Mouse (Mus musculus) CH12F3 (cell line): Measurements from ENCODE around the gene Tns1.

ENCODE experiments used
- in situ Hi-C: fragments of 300-500 bp; cut with MboI; formaldehyde crosslinking; loops from 2 replicates; pipeline ENCODE4 v1.14.3; 2020; ENCODE audit warnings: low sequenced_read_pairs

Tns1 gene

DNA sequence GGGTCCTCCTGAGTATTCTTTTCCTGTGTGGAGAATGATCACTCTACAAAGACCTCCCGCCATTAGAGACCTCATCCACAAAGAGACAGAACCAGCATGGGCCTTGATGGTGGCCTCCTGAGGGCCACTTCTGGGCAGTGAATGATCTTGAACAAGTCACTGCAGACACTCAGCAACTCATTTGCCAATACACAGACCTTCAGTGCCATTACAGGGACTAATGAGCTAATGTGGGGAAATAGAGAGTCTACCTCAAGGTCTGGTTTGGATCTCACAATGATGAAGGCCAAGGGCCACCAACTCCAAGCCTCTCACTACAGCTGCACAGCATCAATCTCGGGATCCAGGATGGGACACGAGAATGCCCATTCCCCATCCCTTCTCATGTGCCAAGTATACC lies 127.6 kb downstream of the Tns1 start:
- in situ Hi-C loops = loop anchor here (5.0 to 10.0 kb wide), 2 partner anchors 78 to 94 kb away; no protein-coding TSS in a partner anchor

DNA sequence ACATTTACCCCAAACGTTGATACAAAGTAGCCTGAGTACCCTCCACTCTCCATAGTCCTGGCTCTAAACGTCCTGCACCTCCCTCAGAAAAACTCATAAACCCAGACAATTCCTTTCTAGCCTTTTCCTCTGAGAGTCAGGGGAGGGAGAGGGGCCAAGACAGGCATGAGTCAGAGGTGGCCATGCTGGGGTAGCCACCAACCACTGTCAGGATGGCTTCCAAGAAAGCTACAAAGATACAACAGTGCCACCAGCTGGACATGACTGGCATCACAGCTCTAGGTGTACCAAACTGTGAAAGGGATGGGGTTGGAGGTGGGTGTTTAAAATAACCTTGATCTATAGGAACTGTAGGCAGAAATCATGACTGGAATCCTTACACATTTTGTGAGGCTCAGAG lies 128.0 kb downstream of the Tns1 start:
- in situ Hi-C loops = loop anchor here (5.0 to 10.0 kb wide), 2 partner anchors 79 to 94 kb away; no protein-coding TSS in a partner anchor

DNA sequence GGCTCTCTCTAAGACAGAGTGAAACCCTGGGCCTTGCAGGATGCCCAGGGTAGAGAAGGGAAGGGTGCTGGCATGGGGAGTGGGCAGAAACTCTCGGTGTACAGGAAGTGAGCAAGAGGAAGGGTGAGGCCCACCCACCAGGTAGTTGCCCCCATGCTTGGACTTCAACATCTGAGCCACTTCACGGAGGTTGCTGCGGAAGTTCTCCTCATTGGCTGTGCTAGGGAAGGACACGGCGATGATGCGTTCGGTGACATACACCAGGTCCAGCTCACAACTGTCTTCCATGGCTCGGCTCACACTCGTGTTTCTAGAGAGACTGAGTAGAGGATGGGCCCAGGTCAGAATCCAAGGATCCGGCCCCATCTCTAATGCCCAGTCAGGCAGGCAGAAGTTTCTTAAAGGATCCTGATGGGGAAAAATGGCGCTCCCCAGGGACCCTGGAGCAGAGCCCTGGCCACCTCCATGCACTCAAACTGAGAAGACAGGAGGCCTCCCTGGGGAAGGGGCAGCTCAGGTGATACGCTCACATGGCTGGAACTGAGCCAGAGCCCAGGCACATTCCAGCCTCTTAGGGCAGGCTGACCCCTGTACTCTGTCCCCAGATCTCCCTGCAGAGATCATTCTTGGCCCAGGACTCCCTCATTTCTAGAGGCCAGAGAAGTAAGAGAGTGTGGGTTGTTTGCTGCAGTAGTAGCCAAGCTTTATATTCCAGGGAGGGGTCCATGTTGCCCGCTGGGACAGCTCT lies 129.0 kb downstream of the Tns1 start:
- in situ Hi-C loops = loop anchor here (5.0 to 10.0 kb wide), 2 partner anchors 80 to 93 kb away; no protein-coding TSS in a partner anchor

DNA sequence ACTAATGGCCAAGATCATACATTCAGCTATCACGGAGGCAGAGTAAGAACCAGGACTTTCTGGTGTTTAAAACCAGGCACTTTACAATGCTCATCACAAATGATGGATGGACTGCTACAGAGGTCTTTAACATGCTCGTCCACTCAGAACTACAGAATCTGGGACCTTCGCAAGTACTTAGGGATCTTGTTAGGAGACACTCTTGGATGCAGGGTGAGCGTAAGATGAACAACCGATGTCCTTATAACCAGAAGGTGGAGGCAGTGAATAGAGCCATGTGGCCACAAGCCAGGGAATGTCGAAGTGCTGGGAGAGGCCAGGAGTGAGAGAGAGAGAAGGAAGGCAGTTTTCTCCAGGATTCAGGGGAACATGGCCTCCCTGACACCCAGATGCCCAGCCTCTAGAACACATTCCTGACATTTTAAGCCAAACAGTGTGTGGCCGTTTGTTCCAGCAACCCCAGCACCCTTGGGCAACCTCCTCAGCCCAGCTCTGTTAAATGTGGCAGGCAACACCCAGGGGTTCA lies 130.3 kb downstream of the Tns1 start:
- in situ Hi-C loops = loop anchor here (10.0 kb wide), 1 partner anchor 81 kb away; no protein-coding TSS in a partner anchor

DNA sequence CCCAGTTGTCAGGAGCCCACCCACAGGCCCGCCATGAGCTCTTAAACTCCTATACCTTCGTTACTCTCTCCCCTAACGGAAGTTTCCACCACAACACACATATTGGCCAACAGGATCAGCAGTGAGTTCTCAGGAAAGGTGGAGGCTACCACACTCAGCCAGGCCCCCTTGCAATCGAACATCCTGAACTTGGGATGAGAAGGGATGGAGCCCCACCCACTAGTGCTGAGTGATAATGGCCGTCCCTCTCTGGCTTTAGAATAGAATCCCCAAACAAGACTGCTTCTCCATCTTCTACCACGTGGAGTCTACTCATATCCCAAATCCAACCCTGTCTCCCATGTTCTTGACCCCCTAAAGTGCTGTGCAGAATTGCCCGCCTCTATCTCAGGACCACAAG lies 131.0 kb downstream of the Tns1 start:
- in situ Hi-C loops = loop anchor here (10.0 kb wide), 1 partner anchor 82 kb away; no protein-coding TSS in a partner anchor

DNA sequence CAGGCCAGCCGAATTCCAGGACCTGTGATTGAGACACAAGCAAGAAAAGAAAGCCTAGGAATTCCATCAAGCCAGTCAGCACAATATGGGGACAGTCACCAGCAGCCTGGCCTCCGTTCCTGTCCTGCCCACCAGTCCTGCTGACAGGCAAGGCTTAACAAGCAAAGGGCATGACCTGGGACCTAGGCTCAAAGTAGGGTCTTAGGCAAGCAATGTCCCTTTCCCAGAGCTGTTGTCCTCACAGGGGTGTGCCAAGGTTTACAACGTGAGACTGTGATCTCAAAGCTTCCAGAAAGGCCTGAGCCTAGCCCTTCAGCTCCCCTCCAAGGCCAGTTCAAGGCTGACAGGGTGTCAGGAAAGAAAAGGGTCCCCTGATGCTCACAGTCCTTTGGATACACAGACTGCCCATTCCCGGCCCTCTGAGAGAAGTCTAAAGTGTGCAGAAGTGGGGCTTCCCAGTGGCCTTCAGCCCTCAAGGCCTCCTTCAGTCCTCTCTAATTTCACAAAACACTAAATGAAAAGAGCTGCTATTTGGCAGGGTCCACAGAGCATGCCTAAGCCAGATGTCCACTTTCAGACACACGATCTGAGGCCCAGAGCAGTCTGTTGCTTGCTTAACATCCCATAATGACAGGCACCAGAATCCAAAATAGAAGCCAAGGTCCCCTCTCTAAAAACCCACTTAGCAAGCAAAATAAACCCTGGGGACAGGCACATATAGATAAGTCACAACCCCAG lies 131.9 kb downstream of the Tns1 start:
- in situ Hi-C loops = loop anchor here (10.0 kb wide), 1 partner anchor 82 kb away; no protein-coding TSS in a partner anchor

DNA sequence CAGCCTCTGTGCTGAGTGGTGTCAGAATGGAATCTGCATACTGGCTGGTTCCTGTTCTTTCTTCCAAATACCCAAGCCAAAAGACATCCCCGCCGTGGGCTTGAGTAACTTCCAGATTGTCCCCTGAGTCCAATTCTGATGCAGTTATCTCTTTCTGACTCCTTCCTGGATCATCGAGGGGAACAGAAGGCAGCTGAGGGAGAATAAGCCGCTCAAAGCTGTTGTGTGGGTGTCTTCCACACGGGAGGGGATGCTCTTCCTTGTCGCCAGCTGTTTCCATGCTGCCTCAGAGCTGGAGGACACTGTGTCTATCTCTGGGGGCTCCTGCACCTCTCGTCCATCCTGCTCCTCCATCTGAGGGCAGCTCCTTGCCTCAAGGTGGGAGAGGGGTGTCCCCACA lies 133.0 kb downstream of the Tns1 start:
- in situ Hi-C loops = loop anchor here (10.0 kb wide), 1 partner anchor 84 kb away; no protein-coding TSS in a partner anchor

DNA sequence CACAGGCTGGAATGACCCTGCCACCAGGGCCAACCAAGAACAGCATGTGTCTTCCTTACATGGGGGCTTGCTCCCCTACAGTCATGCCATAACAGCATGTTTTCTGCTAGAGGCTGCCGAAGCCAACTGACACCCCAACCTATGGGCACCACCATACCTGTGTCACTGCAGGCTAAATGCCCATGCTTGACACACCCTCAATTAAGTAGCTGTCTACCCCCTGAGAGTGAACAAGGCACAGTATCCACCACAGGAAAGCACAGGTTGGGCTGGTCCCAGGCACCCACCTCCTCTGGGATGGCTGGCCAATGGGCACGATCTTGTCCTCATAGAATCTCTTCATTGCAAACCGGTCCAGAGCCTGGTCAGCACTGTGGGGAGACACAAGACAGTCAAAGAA lies 134.2 kb downstream of the Tns1 start:
- in situ Hi-C loops = loop anchor here (10.0 kb wide), 1 partner anchor 85 kb away; no protein-coding TSS in a partner anchor

DNA sequence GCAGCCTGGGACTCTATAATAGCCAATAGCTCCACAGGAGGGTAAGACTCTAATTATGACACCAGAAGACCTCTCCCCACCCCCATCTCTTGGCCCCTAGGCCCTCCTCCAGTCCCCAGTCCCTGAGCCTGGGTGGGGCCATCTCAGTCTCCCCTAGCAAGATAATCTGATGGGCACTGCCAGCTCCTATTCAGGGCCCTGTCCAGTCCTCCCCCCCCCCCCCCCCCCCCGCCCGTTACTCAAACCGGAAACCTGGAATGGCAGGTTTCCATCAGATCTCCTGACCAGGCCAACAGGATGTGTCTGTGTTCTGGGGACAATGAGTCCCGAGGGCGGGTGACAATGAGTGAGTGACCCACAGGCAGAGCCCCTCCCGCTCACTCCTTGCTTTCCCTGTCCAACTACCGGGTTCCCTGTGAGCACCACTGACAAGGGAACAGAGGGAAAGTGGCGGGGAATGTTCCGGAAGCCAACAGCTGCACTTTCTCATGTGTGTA lies 136.5 kb downstream of the Tns1 start:
- in situ Hi-C loops = no loop called here

DNA sequence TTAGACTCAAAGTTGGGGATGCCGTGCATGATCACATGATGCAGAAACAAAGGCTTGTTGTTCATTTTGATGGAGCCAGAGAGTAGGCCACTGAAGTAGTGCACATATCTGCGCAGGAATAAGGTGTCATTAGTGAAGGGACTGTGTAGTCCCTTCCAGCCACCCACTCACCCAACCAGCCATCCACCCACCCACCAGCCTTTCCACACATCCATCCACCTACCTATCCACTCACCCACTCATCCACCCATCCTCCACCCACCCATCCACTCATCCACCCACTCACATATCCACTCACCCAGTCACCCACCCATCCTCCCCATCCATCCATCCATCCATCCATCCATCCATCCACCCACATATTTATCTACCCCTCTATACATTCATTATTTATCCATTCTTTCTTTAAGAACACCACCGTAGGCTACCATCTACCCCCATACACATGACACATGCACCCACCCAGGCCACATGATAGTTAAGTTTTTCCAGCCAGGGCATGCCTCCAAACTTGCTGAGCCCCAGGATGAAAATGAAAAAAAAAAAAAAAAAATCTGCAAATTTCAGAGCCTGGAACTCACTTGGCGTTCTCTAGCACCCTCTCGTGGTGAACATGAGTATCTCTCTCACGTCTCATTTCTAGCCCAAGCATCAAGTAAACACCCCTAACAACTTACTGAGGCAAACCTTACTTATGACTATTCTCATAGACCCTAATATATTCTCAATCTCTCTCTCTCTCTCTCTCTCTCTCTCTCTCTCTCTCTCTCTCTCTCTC lies 137.8 kb downstream of the Tns1 start:
- in situ Hi-C loops = no loop called here

DNA sequence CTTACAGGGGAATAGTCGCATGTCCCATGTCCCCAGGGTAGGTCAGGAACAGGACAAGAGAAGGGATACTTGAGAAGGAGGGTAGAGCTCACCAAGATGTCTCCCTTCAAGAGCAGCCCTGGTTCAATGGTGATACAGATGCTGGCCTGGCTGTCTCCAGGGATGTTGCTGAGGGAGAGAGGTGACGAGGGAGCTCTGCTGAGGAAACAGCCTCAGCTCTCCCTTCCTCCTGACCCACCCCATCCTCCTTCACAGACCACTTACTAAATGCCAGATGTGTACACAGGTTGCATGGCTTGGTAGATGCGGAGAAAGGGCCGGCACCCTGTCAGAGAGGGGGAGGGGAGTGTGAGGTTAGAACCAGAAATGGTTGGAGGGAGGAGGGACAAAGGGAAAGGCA lies 138.6 kb downstream of the Tns1 start:
- in situ Hi-C loops = no loop called here

DNA sequence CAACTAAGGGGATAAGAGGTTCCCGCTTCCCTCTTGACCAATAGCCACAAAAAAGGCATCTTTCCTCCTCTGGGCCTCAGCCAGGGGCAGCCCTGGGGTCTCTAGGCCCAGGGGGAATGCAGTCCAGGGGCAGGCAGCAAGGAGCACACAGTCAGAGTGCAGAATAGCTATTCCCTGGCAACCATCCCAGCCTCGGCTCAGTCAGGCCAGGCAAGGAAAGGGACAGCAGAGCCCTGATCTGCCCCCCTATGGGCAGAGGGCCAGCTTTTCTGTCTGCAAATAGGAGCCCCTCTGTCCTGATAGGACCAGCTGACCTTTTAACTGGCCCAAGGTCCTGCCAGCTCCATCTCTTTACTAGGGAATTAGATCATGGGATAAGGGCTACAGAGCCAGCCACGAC lies 145.0 kb downstream of the Tns1 start:
- in situ Hi-C loops = loop anchor here (10.0 kb wide), 1 partner anchor 54 kb away; no protein-coding TSS in a partner anchor

DNA sequence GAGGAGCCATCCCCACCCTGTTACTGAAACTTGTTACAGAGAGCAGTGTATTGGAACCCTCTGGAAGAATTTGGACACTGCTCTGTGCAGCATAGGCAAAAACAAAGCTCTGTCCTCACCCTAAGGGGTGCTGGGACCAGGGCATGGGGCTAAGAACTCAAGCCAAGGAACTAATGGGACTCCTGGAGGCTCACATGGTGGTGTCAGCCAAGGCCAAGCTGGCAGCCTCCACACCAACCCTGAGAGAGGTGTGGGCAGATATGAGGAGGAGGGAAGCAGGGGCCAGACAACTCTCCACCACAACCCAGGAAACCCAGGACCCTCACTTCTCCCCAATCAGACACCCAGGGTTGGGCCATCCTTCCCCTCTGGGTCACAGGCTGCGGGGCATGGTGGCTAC lies 145.7 kb downstream of the Tns1 start:
- in situ Hi-C loops = loop anchor here (10.0 kb wide), 1 partner anchor 54 kb away; no protein-coding TSS in a partner anchor

DNA sequence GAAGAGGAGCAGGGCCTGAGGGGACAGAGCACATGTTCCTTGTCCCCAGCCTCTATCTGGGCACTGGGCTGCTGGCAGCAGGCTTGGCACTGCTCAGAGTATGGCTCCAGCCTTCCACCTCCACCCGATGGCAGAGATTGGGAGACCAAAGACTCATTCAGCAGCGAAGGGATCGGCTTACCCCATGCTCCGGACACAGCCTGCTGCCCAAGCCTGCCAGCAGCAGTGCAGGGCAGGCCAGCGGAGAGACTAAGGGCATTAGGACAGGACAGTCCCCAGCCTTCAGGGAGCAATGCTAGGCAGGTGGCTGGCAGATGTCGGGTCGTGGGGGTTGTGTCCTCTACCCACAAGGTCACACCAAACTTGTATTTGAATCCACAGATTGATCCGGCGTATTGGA lies 150.3 kb downstream of the Tns1 start:
- in situ Hi-C loops = loop anchor here (10.0 kb wide), 1 partner anchor 49 kb away; no protein-coding TSS in a partner anchor

DNA sequence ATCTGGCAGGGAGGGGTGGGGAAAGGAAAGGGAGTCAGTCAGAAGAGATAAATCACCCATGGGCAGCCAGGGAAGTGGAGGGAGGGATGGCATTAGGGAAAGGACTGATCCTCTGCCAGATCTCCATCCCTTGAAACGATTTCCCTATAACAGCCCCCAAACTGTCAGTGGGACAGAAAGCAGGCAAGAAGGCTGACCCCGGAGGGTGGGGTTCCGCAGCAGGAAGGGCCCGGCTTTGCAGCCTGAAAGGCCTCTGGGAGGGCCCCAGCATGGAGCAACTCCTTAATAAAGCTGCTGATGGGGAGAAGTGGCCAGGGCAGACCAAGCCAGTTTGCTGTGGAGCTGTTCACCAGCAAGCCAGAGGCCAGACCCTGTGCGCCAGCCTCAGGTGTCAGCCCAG lies 151.5 kb downstream of the Tns1 start:
- in situ Hi-C loops = loop anchor here (10.0 kb wide), 1 partner anchor 48 kb away; no protein-coding TSS in a partner anchor

DNA sequence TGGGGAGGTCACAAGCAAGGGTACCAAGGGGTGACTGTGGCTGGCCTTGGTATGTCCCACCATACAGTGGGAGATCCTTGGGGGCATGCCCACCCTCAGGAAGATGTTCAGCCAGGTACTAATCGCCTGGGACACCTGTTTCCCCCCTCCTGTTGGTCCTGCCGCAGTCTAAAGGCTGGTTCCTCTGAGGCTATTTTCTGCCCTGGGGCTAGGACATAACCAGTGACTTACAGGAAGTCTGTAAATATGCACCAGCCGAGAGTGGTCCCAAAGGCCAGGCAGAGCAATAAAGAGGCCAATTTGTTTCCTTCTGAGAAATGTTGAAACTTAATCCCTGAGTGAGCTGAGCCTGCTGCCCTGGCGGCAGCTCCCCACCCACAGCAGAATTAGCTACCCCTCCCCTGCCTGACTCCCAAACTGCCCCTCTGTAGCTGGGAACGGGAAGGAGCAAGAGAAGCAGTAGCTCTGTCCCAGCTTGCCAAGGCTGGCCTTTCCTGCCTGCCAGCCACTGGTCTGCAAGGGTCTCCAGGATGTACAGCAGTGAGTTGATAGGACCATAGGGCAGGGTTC lies 154.0 kb downstream of the Tns1 start:
- in situ Hi-C loops = loop anchor here (10.0 kb wide), 1 partner anchor 45 kb away; no protein-coding TSS in a partner anchor

DNA sequence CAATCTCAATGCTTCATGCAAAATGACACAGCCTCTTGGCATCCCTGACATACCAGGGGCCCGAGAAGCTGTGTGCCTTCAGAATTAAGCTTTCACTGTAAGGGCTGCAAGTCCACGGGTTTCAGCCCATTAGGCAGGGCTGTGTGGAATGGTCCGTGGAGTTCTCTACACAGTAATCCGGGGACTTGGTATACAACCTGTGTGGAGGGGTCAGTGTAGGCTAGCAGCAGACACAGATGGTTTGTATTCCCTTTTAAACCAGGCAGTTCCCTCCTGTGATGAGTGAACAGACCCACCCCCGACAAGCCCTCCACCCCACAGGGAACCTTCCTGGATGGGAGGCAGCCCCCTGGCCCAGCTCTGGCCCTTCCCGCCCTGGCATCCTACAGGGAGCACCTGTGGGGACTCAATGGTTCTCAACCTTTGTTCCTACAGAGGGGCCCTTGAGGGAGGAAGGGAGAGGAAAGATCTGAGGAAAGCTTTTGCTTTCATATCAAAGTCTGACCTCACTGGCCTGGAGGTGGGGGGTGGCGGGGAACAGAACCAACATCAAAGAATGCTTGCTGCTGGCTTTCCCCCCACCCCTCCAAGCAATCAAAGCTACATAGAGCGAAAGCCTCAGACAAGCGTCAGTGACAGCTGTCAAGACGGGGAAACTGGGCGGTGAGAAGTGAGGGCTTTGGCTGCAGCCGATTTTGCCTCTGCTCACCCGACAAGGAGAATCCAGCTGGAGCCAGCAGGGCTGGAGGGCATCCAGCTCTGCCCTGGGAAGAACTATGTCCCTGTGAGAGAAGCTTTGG lies 155.3 kb downstream of the Tns1 start:
- in situ Hi-C loops = no loop called here

DNA sequence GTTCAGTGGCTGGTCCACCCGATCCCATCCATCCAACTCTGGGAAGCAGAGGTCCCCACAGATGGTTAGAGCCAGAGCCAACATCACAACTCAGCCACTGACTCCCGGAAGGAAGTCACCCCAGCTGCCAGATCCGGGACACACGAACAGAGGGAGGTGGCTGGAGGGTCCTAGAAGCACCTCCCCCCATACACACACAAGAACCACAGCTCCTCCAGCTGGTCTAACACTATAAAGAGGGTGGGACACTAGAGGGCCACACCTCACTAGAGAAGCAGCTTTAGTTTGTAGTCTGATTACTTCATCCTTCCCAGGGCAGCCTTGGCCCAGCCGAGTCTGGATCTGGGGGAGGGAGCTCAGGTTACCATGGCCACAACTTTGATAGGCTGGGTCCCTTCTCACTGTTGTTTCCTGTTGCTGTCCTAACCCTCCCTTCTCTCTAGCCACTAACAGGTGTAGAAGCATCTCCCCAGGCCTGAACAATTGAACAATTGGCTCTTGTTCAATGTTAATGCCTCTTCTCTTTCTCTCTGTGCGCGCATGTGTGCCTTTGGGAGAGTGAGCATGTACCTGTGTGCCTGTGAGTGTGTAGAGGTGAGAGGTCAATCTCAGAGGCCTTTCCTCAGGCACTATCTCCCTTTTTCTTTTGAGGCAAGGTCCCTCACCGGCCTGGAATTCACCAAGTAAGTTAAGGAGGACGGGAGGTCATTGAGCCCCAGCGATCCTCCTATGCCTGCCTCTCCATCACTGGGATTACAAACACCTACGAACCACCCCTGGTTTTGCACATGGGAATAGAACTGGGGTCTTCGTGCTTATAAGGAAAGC lies 157.6 kb downstream of the Tns1 start:
- in situ Hi-C loops = no loop called here
